Mouse (Mus musculus): Measurements from ENCODE around the gene Zscan5b.
A peak's percentile ranks its signal among the peaks of the same experiment; 100 is the strongest.
"Not testable (repeated sequence)": the region's sequence is repeated elsewhere in the genome, so short reads cannot be mapped to it uniquely, and the experiment has no call there.

Gene Zscan5b

GRCm38 (mm10) chr7:6221978-6222377 lies at the start of gene Zscan5b:
Gene Zscan5b, plus strand, starts transcription at chr7:6222278.
- DNase-seq, result no peak

DNA sequence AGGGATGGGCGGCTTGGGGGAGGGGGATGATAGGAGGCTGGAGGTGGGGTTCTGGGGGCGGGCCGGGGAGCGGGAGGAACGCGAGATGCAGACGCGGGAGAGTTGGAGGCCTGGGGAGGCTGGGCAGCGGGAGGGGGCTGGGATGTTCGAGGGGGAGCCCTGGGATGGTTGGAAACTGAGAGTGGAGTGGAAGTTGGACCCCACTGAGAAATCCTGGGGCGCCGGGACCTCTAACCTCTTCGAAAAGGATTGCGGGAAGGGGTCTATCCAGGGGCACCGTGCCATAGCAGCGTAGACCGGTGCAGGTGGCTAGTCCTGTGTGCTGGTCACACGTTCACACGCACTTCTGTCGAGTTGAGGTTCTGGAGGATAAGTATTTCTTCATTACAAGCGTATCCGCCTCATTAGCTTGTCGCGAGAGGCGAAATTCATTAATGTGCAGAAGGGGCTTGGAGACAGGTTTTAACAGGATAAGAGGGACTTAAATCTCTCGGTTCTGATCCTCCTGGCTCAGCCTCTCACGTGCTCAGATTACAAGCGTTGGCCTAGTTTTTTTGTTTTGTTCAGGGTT lies 49.3 kb upstream of the Zscan5b start:
- DNase-seq, result no peak

GRCm38 (mm10) chr7:6173872-6174271 lies 48.2 kb upstream of the Zscan5b start:
- DNase-seq, result no peak

DNA sequence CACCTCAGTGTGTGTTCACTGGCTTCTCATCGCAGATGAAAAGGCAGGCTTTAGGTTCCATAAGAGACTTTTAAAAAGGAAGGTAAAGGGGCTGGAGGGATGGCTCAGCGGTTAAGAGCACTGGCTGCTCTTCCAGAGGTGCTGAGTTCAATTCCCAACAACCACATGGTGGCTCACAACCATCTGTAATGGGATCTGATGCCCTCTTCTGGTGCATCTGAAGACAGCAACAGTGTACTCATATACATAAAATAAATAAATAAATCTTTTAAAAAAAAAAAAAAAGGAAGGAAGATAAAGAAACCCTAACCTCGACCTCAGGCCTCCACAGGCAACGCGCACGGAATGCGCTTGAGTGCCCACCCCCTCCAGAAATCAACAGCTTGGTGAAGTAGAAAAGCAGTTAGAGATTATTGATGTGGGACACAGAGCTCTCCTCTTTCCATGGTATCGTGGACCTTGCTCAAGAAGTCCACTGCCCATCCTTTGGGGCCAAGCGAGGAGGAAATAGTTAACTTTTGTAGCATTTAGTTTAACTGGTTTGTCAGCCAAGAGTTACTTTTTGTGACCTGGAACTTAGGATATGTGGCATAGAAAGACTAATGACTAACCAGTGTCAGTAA lies 47.6 kb upstream of the Zscan5b start:
- not testable (repeated sequence) for DNase-seq

GRCm38 (mm10) chr7:6179013-6179412 lies 43.1 kb upstream of the Zscan5b start:
- no peak for DNase-seq

GRCm38 (mm10) chr7:6182882-6183281 lies 39.2 kb upstream of the Zscan5b start:
- DNase-seq, result no peak

GRCm38 (mm10) chr7:6183802-6184201 lies 38.3 kb upstream of the Zscan5b start:
- DNase-seq, result no peak

DNA sequence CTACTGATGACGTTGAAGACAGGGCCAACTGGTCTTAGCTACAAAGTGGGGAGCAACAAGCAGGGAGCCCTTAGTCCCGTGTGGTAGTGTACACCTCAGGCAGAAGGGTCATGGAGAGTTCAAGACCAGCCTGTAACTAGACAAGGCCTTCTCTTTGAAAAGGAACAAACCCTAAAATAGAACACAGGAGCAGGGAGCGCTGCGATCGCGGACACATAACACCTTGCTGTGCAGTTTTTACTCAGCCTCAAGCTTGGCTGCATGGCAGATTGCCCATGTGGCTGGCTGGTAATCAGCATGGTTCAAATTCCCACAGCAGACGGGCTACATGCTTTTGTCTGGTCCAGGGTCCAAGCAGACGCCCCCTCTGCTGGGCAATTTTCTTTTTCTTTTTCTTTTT lies 37.6 kb upstream of the Zscan5b start:
- no peak for DNase-seq

DNA sequence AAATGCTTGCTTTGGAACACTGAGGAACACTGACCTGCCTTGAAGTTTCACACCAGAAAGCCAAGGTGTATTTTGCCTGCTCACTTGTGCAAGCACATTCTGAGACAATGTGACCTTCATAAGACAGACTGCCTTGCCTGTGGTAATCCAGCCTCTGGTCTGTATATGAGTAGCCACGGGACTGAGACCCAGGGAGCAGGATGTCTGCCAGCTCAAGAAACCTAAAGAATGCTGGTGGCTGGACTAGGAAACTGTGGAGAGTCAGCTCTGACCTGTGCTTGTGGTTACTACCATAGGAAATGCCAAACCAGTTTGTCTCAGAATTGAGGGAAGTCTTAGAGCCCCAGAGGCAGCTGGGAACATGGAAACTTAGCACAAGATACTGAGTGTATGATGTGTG lies 36.7 kb upstream of the Zscan5b start:
- DNase-seq, result no peak

GRCm38 (mm10) chr7:6186176-6186575 lies 35.9 kb upstream of the Zscan5b start:
- no peak for DNase-seq

GRCm38 (mm10) chr7:6186756-6187155 lies 35.3 kb upstream of the Zscan5b start:
- DNase-seq, result no peak

- no peak for DNase-seq
Observed at GRCm38 (mm10) chr7:6189542-6189941, 32.5 kb upstream of the Zscan5b start.

DNA sequence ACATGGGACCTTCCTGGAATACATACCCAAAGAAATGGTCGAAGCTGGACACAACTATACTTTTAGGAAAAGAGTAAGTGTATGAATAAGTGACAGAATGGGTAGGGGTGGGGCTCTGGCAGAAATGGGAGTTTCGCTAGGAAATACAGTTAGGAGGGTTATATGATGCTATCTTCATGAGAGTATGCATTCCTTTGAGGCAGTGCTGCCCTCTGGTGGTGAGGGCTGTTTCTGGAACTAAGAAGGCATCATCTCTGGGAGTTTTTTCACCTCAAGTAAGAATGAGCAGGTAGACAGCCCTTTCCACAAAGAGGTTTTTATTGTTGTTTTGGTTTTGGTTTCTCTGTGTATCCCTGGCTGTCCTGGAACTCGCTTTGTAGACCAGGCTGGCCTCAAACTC lies 30.7 kb upstream of the Zscan5b start:
- peak in 1 of 2 experiments; percentile 31 for DNase-seq

DNA sequence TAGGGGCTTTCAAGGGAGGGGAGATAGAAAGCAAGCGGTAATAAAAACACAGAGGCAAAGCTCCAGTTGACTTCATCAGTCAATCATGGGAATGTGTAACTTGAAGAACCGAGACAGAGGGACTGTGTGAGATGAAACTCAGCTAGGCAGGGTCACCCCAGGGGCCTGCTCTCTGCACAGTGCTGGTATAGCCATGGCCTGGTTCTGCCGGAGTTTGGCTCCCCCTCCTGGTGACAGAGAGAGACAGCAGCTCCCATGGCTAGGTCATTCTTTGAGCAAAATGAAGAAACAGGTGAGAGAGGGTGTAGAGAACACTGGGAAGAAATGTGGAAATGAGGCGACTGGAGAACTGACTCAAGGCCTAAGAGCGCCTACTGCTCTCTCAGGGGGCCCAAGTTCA lies 27.9 kb upstream of the Zscan5b start:
- peak in 1 of 2 experiments; percentile 25 for DNase-seq

DNA sequence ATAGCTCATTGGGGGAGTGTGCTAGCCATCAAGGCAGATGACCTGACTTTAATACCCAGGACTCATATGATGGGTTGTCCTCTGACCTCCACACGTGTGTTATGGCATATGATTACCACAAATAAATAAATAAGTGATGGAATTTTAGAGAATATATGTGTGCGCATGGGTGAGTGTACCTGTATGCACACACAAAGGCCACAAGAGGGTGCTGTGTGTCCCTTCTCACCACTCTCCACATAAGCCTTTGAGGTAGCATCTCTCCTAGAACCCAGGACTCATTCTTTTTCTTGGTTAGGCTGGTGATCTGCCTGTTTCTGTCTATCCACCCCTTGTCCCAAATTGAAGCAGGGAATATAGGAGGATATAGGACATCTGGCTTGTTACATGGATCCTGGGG lies 26.3 kb upstream of the Zscan5b start:
- DNase-seq, result no peak

DNA sequence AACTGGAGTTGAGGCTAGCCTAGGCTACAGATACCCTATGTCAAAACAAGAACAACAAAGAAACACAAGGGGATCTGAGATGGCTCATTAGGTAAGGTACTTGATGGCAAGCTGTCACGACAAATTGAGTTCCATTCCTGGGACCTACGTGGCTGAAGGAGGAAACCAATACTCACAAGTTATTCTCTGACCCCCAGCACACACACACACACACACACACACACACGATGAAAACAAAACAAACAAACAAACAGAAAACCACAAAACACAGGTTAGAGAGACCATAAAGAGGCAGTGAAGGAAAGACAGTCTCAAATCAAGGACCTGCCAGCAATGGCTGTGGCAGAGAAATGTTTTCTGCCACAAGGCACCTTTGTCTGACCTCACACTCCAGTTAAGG lies 25.3 kb upstream of the Zscan5b start, which contains the start of gene Galp:
TSS of gene Galp (plus strand) at position 301 of the 400 bp plus-strand sequence.
- no peak for DNase-seq

- no peak for DNase-seq
Observed at GRCm38 (mm10) chr7:6204200-6204599, 17.9 kb upstream of the Zscan5b start.

GRCm38 (mm10) chr7:6213144-6213543 lies 8.9 kb upstream of the Zscan5b start:
- no peak for DNase-seq

GRCm38 (mm10) chr7:6214691-6215090 lies 7.4 kb upstream of the Zscan5b start:
- not testable (repeated sequence) for DNase-seq

DNA sequence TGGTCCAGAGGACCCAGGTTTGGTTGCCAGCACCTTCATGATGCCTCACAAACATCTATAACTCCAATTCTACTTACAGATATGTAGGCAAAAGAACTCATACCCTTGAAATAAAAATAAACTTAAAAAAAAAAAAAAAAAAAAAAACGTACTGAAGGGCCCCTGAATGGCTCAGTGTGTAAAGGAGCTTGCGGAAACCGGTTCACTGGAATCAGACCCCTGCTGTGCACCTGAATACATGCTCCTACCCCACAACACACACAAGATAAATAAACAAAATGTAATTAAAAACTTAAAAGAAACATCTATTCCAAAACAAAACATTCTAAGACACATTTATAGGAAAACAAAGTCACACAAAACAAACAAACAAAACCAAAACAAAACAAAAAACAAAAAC lies 1.9 kb upstream of the Zscan5b start:
- DNase-seq, result no peak

DNA sequence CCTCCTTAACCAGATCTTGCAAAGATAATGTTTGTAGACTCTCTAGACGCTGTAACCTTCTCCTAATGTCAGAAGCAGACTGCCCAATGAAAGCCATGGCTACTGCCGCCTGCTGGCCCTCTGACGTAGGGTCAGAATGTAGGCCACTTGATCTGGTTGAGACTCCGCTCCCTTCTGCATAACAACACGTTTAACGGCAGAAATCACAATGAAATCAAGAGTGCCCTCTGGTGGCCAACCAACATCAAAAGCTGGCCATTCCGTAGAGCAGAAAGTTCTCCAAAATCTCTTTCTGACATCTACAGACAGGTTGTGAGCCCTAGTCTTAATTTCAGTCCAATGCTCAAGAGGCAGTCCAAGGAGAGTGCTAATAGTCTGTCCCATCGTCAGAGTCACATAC lies 6.4 kb downstream of the Zscan5b start:
- DNase-seq, result not testable (repeated sequence)

DNA sequence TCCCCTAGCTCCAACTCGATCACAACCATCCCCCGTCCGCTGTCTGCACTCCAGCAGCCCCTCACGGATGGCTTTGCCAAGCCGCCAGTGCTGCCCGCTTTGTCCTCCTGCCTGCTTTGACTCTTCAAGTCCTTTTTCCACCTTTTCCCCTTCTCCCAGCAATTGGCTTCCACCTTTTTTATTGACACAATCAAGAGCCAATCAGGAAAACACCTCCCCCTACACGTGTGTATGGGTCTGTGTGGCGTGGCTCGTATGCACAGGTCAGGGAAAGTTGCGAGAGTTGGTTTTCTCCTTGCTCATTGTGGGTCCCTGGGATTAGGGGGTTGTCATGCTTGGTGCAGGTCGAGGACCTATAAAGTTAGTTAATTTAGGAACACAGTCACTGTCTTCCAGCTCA lies 17.7 kb downstream of the Zscan5b start:
- no peak for DNase-seq

- peak in 1 of 2 experiments; percentile 4 for DNase-seq
Observed at GRCm38 (mm10) chr7:6240841-6241425, 18.9 kb downstream of the Zscan5b start.

Measured in thymus, adult 18-20 months (tissue).